Mouse (Mus musculus) liver, postnatal 0 days (tissue): ENCODE measurements around the gene Clec2g.

ENCODE experiments used
- CTCF ChIP-seq: sonication (generic); IDR thresholded peaks from 2 replicates; pipeline ENCODE4 v1.5.1; 2016; ENCODE audit warnings: antibody characterized with exemption, low read depth
- EP300 ChIP-seq: IDR thresholded peaks from 2 replicates; pipeline ENCODE4 v1.6.1; 2016; ENCODE audit warnings: antibody characterized with exemption, low read depth, mild to moderate bottlenecking

GRCm38 (mm10) chr6:128913598-128914254 is 20.5 kb upstream of the Clec2g start:
- TF ChIP-seq CTCF = no peak
- no peak for TF ChIP-seq EP300
